Mouse (Mus musculus) erythroblast, adult 5-6 weeks (primary cell): ENCODE measurements around the gene Znrf4. TPM values are rescaled to one million over a fixed set of nuclear protein-coding genes. Genes with fewer than 3 reads are reported as not detected.
"Not testable (repeated sequence)": the region's sequence is repeated elsewhere in the genome, so short reads cannot be mapped to it uniquely, and the experiment has no call there.

Experiments used
- ATAC-seq: replicated peaks from 2 replicates; pipeline ENCODE4 v1.8.0; 2016; ENCODE audit warnings: moderate number of reproducible peaks, mild to moderate bottlenecking, moderate TSS enrichment, inconsistent platforms; ENCODE audit not compliant: poor library complexity, low FRiP score, severe bottlenecking
- total RNA-seq, 2 experiments: library from RNA; stranded (forward) in 1 of 2; stranded (reverse) in 1 of 2; fragments of 150-400 nt in 1 of 2; fragments of 200-764, 138-1000 nt in 1 of 2; gene quantifications; 2 replicates each; pipeline versions ENCODE4 v1.2.3 to v1.2.4; 2015 to 2017; ENCODE audit warnings: low replicate concordance in 2 of 2

The Znrf4 gene
- total RNA-seq, 2 experiments from 2014 or later: not detected

DNA sequence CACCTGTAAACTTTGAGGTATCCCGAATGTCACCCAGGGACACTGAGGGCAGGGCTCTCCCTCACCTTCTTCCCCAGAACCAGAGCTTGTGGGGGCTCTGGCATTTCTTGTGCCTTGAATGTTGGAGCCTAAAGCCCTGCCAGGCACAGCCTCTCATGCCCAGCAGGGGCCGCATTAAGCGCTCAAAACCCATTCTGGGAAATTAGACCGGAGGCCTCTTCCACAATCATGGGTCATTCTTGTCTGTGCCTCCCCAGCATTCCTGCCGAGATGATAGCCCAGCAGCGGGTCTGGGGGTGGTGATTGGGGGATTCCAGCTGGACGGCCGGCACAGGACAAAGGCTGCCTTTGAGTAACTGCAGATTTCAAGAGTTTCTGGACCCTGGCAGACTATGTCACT is 25.7 kb upstream of the Znrf4 start:
- no peak for ATAC-seq

DNA sequence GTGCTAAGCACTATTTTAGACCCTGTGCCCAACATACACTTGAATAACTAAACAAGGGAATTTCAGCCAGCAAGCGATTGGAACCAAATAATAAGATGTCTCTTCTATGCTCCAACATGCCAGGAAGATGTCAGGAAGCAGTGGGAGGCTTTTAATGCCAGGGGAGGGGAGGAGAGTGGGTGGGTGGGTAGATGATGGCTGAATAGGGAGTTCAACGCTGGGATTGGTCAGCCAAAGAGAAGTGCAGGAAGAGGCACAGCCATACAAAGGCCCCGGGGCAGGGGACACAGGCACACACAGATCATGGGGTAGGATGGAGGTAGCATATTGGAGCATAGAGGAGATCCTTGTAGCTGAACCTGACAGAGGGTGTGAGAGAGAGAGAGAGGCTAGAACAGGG is 24.6 kb upstream of the Znrf4 start:
- ATAC-seq: no peak

DNA sequence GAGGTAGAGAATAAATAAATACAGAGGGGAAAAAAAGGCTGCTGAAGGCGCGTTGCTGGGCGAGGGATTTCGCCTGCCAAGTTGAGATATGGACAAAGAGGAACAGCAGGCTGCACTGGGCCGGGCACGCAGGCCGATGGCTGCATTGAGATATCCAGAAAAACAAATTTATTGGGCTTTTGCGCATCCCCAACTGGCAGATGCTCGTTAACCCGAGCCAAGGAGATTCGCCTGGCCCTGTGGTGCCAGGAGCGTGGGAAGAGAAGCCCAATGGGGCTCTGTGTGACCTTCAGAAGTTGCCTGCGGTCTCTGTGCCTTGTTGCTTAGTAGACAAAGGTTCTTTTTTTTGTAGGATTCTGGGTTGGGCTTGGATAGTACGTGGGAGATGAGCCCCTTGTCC is 24.0 kb upstream of the Znrf4 start:
- ATAC-seq: no peak

- no peak for ATAC-seq
Measured at GRCm38 (mm10) chr17:56524943-56525342, 12.7 kb upstream of the Znrf4 start.

GRCm38 (mm10) chr17:56522744-56523143 is 10.5 kb upstream of the Znrf4 start:
- no peak for ATAC-seq

- ATAC-seq: no peak
Measured at GRCm38 (mm10) chr17:56515690-56516410, 3.6 kb upstream of the Znrf4 start.

DNA sequence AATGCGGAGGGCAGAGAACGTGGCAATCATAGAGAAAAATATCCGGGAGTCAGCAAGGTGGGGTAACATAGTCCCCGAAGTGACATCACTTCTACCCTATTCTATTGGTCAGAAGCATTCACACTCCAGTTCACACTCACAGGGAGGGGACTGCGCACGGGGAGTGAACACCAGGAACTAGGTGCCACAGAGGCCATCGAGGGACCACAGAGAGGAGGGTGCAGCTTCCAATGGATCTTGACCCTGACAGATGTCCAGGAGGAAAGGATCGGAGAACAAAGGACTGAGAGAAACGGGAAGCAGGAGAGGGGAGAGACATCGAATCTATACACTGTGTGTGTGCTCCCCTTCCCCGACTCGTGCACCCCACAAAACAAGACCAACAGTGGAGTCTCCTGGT is 2.7 kb upstream of the Znrf4 start:
- ATAC-seq: no peak

- ATAC-seq: no peak
Measured at GRCm38 (mm10) chr17:56514330-56514729, 2.1 kb upstream of the Znrf4 start.

DNA sequence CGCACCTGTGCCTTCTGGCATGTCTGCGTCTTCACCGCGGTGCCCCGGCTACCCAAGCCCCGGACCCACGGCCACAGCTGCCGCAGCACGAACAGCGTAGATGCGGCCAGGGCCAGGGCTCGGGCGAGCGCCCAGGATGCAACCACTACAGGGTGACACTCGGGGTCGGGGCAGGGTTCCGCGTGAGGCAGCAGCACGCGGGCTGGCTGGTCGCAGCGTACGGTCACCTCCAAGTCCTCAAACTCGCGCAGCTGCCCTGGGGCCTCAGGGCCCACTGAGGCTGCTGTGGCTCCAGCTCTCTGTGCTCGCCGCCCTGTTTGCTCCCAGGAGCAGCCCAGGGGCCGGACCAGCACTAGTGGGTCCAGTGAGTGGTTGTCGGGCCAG is 532 bp downstream of the Znrf4 start:
- ATAC-seq: no peak

DNA sequence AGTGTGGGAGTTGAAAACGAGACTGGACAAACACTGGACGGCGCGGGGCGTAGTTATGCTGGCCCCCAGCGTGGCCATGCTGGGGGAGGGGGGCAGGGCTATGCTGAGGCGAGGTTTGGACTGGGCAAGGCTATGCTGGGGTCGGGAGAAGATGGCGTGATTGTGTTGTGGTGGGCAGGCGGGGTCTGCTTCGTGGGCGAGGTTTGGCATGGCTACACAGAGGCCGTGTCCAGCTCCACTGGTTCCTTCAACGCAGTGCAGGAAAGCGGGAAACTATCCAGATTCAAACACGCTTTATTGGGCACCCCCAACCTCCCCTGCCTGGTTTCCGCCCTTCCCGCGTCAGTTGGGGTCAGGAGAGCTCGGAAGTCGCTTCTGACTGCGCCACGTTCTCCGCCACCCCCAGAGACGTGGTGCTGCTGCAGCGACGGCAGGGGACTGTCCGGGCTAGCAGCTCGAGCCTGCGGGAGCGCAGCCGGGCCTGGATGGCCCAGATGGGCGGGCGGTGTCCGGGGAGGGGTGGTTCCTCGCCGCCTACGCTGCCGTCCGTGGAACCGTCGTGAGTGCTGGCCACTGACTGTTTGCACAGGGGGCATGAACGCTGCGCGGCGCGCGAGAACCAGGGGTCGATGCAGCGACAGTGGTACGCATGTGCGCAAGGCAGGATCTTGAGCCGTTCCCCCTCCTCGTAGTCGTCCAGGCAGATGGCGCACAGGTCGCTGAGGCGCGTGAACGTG is 1.1 kb downstream of the Znrf4 start:
- ATAC-seq: no peak

- no peak for ATAC-seq
Measured at GRCm38 (mm10) chr17:56510473-56510969, 1.7 kb downstream of the Znrf4 start.

DNA sequence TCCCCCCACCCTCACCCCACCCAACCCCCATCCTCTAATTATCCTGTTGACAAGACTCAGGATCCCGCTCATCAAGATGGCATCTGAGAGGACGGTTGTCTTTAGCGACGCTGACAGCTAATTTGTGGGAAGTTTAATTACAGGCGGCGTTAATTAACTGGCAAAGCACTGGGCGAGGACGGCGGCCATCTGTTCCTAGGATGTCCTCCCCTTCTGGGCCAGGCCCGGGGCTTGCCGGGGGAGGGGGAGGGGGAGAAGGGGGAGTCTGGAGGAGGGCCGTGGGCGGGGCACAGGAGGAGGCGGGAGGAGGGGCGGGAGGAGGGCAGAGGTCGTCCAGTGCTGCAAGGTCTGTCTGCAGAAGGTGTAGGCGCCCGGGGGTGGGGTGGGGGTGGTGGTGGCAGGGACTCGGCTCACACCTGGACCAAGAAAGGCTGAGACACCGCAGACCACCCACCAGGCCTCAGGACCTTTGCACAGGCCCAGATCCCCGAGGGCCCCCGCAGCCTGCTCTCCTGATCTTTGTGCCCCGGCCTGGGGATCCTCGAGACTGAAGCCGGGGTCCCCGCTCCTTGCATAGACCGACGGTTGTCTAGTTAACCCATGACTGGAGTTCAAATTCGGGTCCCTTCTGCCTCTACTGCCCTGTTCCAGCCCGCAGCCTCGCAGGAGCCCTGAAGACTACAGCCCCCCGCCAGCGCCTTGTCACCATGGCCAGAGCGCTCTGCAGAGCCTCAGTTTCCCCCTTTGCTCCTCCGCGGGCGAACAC is 2.3 kb downstream of the Znrf4 start:
- no peak for ATAC-seq

DNA sequence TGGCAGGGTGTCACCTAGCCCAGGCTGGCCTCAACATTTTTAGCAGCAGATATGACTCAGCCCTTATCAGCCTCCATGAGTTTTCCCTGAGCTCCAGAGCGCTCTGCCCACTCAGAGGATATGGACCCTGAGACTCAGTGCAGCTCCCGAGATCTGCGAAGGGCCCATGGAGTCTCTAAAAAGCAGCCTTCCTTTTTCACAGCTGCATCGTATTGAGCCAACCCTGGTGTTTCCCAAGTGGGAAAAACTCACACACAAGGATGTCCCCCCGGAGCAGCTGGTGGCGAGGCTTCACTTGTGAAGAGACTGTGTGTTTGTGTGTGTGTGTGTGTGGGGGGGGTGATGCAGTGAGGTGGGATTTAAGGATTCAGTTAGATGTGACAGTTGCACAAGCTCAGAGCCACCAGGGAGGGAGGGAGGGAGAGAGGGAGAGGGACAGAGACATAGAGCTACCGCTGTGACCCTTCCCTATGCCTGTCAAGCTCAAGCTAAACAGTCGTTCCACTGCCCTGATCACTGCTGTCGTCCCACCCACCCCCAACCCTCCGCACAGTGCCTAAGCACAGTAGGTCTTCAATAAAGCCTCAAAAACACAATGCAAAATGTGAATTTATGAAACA is 3.1 kb downstream of the Znrf4 start:
- ATAC-seq: no peak

DNA sequence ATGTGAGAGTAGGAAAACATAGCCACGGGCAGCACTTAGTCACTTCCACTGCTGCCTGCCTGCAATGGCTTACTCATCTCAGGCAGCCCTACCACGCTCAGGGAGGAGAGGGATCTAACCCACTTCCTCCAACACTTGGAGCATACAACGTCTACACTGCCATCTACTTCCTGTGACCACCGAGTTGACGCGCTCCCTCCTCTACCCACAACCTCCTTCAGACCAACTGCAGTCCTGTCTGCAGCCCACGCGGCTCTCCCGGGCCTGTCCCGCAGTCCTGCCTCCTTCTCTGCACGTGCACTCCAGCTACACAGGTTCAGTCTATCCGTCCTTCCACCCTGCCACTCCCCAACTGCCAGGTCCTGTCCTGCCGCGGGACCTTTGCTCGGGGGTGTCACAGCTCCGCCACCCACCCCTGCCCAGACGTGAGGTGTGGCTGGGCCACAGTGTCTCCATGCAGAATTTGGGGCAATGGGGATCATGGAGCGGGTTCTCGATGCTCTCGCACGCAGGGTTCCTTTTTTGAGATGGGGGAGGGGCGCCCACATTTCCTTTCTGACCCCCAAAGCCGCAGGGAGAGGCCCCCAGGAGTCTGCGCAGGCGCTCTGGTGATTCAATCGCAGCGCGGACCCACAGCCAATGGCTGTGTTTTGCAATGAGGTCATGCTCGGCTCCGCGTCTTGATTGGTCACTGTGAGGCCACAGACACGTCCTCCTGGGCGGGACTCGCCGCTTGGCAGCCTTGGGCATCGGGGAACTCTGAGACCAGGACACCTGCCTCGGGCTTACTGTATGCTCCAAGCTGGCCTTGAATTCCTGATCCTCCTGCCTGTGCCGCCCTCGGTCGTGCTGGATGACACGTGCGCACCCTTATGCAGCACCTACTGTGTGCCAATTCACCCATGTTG is 4.8 kb downstream of the Znrf4 start:
- peak; percentile 65 for ATAC-seq

GRCm38 (mm10) chr17:56506417-56507065 is 5.7 kb downstream of the Znrf4 start:
- ATAC-seq: no peak

DNA sequence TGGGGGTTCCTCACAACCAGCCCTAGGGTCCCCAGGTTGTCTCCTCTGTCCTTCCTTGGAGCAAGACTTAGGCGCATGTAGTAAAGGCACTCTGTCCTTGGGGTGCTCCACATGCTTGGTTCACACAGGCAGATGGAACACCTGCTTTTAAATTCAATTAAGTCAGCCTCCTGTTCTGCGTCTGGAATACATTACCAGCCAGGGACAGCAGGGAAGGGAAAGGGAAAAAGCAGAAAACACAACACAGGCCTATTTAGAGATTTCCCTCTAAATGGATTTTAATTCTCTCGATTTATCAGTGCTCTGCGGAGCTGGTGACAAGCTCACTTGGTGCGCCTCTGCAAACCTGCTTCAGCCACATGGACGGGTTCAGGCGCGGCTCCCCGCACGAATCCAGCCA is 6.8 kb downstream of the Znrf4 start:
- no peak for ATAC-seq

DNA sequence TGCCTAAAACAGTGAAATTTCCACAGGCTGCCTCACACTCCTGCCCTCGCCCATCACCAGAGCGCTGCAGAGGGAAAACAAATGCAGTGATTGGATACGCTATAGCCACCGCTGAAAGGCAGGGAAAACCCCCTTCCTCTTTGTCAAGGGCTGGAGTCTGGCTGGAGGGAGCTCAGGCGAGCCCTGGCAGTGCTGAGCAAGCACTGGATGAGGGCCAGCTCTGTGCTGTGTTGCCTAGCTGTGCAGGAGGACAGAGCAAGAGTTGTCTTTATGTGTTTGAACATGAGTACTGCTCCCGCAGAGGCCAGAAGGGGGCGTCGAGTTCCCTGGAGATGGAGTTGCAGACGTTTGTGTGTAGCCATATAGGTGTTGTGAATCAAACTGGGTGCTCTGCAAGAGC is 9.7 kb downstream of the Znrf4 start:
- no peak for ATAC-seq

- not testable (repeated sequence) for ATAC-seq
Measured at GRCm38 (mm10) chr17:56501635-56502400, 10.4 kb downstream of the Znrf4 start.
